Mouse (Mus musculus): ENCODE data around the gene Gadl1.

GRCm38 (mm10) chr9:116084324-116084931 lies 175.2 kb downstream of the Gadl1 start:
- TF ChIP-seq CTCF (IDR thresholded peaks at IDR 0.05; ENCODE audit: low read depth, low read length) = no peak
- TF ChIP-seq TAL1 (conservative IDR thresholded peaks at IDR 0.05; ENCODE audit: low read depth, low read length) = no peak
- no peak for TF ChIP-seq GATA1 (IDR thresholded peaks at IDR 0.05; ENCODE audit: borderline replicate concordance, low read length)

All from G1E (cell line).